Mouse (Mus musculus): ENCODE measurements around the gene Il15ra. TPM values are rescaled to one million over a fixed set of nuclear protein-coding genes. Genes with fewer than 3 reads are reported as not detected.

The Il15ra gene
- 1 to 10 TPM; 6.1 to 8.2 TPM for total RNA-seq (2021)
- long read RNA-seq, partial matches to known transcripts, result 0 of 5 reads
- long read RNA-seq, other reads (novel, unspliced or antisense), result 2 of 5 reads

DNA sequence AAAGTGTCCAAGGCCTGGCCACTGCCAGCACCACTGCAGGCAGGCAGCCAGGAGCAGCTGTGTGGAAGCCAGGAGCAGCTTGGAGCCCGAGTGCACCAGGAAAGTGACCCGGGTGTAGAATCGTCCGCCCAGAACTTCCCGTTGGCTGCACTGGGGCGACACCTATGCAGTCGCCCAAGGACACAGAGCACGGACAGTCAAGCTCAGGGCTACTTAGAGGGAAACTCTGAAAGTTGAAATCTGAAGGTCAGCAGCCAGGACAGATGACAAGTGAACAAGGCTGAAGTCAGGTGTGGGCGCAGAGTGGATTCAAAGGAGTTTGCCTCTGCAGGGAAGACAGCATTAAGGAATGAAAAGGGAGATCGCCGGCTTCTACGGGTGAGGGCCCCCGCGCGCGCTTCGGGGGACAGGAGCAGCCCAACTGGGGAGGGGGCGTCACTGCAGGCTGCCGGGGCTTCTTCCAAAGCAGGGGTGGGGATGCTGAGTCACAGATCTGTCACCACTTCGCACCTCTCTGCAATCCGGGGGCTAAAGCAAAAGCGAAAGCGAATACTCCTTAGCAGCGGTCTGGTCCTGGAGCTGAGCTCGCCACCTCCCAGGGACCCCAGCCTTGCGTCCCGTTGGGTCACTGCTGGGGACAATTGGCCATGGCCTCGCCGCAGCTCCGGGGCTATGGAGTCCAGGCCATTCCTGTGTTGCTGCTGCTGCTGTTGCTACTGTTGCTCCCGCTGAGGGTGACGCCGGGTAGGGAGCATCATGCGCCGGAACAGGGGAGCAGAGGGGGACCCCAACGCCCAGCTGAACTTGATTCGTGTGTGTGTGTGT lies at the start of gene Il15ra:
Gene Il15ra (plus strand): TSS at position 90 of the 825 bp plus-strand sequence.
- peak; percentile 45 to 57 for DNase-seq (ENCODE audit: low spot score in 2 of 2)

DNA sequence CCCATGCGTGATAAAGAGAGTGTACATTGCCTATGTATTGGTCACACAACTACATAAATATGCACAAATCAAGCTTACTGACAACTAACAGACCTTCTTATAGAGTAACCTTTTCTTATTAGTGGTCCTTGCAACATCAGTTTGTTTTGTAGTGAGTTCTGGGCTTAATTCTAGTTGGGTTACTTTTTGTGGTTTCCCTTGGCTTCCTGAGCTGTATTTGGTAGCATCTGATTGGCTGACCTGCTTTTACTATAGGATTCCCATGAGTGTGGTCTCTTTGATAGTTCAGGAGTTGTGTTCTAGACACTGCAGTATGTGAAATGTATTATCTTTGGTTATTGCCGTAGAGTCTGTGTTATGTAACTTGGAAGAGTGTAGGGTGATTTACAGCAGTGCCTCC lies 47.5 kb upstream of the Il15ra start:
- no peak for DNase-seq (ENCODE audit: low spot score in 2 of 2)

DNA sequence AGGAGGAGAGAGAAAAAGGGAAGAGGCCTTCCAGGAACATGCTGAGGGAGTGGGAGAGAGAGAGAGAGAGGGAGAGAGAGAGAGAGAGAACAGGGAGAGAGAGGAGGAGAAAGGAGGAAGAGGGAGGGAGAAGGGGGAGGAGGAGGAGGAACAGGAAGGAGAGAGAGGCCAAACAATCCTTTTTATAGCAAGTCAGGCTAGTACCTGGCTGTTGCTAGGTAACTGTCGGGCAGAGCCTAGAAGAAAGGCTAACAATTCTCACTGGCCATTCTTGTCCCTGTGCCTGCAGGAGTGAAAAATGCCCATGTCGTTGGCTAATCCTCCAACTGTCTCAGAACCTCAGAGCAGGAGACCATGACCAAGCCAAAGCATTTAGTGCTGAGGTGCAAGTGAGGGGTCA lies 45.8 kb upstream of the Il15ra start:
- DNase-seq (ENCODE audit: low spot score in 2 of 2), result no peak

DNA sequence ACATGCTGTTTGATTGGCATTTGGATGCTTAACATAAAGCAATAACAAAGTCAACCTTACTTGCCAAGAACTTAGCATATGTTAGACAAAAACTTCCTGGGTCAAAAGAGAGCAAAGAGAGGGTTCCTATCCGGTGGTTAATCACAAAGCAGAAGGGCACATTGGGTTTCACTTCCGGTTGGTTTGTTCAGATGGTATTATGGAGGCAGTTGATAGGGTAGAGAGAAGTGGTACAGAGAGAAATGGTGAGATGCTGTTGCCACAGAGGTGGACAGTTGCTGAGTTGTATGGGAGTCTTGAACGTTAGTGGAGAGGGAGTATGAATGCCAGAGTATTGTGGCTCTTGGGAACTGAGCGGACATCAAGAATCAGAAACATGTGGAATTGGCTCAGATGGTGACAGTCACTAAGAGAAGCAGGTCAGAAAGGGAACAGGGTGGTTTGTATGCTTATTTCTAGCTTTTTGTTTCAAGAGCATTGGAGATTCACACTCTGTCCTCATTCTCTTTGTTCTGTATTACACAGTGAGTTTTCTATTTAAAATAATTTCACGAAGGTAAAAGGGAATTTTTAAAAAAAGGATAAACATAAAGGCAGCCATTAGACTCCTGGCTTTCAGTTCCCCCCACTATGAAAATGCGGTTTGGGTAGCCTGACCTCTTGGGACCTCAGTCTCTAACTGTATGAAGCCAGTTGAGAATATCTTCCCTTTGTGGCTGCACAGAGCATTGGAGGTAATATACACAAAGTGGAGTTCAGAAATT lies 42.8 kb upstream of the Il15ra start:
- DNase-seq (ENCODE audit: low spot score in 2 of 2), result no peak

- DNase-seq (ENCODE audit: low spot score in 2 of 2), result no peak
These were observed 42.2 kb upstream of the Il15ra start for GRCm38 (mm10) chr2:11662907-11663230.

DNA sequence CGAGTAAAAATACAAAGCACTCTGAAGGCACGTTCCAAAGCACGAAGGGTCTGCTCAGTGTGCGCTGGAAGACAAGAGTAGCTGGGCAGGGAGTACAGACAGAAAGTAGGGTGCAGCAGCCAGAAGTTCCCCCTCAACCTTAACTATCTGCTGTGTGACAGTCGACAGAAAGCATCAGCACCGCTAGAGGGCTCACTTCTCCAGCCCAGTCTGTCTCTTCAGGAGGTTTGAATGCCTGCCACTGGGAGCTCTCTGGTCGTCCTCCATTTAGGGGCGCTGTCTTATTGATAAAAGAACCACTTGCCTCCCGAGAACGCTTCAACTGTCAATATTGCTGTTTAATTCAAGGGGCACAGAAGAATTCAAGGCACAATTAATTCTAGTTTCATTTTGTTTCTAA lies 41.1 kb upstream of the Il15ra start:
- DNase-seq (ENCODE audit: low spot score in 2 of 2), result peak; percentile 76 to 92

GRCm38 (mm10) chr2:11664367-11664766 lies 40.7 kb upstream of the Il15ra start:
- DNase-seq (ENCODE audit: low spot score in 2 of 2), result peak; percentile 2 to 6

GRCm38 (mm10) chr2:11664806-11665205 lies 40.3 kb upstream of the Il15ra start:
- DNase-seq (ENCODE audit: low spot score in 2 of 2), result no peak

- DNase-seq (ENCODE audit: low spot score in 2 of 2), result no peak
These were observed 39.8 kb upstream of the Il15ra start for GRCm38 (mm10) chr2:11665326-11665725.

DNA sequence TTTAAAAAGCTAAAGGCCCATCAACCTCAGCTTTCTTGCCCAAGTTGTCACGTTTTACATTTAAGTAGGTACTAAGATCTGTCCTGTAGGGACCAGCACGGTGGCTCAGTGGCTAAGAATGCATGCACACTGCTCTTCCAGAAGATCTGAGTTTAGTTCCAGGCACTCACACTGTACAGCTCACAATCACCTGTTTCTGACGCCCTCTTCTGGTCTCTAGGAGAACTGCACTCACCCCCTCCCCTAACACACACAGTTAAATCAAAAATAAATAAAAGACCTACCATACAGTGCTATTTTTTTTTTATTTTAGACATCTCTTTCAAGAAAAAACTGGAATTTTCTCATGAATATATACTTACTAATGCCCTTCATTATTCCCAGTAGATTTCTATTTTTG lies 32.9 kb upstream of the Il15ra start:
- DNase-seq (ENCODE audit: low spot score in 2 of 2), result no peak

GRCm38 (mm10) chr2:11679626-11680025 lies 25.5 kb upstream of the Il15ra start:
- no peak for DNase-seq (ENCODE audit: low spot score in 2 of 2)

GRCm38 (mm10) chr2:11682712-11683111 lies 22.4 kb upstream of the Il15ra start:
- DNase-seq (ENCODE audit: low spot score in 2 of 2), result no peak

DNA sequence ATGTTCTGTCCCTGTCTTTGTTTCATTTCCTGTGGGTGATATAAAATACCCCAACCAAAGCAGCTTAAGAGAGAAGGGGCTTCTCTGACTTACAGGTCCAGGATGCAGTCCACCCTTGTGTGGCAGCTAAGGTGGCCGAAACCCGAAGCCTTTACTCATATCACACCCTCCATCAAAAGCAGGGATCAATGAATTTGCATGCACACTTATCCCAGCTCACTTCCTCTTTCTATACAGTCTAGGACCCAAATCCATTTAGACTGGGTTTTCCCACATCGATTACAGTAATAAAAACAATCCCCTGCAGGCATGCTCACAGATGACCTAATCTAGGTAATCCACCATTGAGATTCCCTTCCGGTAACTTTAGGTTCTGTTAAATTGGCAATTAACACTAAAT lies 18.6 kb upstream of the Il15ra start:
- DNase-seq (ENCODE audit: low spot score in 2 of 2), result no peak

- peak in 1 of 2 experiments; percentile 29 for DNase-seq (ENCODE audit: low spot score in 2 of 2)
These were observed 17.7 kb upstream of the Il15ra start for GRCm38 (mm10) chr2:11687436-11687835.

- DNase-seq (ENCODE audit: low spot score in 2 of 2), result no peak
These were observed 14.7 kb upstream of the Il15ra start for GRCm38 (mm10) chr2:11690201-11690890.

DNA sequence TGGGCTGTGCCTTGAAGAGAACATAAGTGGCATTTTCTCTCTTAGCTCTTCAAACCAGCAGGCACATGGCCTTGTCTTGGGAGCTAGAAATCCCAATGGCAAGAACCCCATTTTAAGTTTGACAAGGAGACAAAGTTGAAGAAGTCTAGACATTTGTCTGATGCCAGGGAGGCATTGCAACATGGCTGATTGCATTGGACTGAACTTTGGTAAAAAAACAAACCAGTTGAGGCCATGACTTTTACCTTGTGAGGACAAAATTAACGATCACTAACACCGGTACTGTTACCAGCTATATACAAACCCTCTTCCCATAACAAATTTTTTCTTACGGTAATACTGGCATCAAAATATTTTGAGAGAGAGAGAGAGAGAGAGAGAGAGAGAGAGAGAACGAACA lies 11.7 kb upstream of the Il15ra start:
- DNase-seq (ENCODE audit: low spot score in 2 of 2), result no peak

DNA sequence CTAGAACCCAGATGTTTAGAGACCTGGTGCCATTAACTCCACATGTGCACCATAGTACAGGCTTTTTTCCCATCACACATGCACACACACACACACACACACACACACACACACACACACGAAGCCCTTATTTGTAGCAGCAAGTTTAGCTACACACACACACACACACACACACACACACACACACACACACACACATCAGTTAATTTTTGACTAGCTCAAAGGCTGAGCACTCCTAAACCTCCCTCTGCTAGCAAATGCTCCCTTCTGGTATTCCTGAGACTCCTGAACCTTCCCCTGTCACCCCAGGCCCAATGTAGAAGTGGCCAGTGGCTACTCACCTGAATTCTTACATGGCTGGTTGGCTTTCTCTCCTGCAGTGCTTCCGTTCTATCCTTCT lies 11.0 kb upstream of the Il15ra start:
- no peak for DNase-seq (ENCODE audit: low spot score in 2 of 2)

DNA sequence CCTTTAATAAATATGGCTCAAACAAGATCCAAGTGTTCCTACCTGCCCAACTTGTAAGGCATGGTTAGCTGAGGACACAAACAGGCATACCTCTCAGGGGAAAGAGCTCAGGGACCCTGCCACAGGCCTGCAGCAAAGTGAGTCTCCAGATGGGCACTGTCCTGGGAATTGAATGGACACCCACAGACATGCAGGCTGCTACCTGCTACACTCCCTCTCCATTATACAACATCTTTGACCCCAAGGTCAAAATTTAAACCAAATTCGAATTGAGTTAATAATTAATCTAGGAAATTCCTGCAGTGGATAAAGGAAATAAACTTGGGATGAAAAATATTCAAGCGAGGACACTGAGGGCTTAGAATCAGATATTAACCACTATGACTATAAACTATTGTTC lies 9.2 kb upstream of the Il15ra start:
- no peak for DNase-seq (ENCODE audit: low spot score in 2 of 2)

GRCm38 (mm10) chr2:11698994-11699393 lies 6.1 kb upstream of the Il15ra start:
- DNase-seq (ENCODE audit: low spot score in 2 of 2), result no peak

DNA sequence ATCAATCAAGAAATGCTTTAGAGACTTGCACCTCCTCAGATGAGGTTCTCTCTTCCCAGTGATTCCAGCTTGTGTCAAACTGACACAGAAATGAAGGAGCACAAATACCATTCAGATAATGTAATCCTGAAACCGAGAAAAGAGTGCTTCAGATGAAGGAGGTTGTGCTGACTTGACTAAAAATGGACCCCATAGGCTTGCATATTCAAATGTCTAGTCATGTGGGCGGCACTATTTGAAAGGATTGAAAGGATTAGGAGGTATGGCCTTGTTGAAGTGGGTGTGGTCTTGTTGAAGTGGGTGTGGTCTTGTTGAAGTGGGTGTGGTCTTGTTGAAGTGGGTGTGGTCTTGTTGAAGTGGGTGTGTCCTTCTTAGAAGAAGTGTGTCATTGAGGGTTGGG lies 5.2 kb upstream of the Il15ra start:
- DNase-seq (ENCODE audit: low spot score in 2 of 2), result no peak

DNA sequence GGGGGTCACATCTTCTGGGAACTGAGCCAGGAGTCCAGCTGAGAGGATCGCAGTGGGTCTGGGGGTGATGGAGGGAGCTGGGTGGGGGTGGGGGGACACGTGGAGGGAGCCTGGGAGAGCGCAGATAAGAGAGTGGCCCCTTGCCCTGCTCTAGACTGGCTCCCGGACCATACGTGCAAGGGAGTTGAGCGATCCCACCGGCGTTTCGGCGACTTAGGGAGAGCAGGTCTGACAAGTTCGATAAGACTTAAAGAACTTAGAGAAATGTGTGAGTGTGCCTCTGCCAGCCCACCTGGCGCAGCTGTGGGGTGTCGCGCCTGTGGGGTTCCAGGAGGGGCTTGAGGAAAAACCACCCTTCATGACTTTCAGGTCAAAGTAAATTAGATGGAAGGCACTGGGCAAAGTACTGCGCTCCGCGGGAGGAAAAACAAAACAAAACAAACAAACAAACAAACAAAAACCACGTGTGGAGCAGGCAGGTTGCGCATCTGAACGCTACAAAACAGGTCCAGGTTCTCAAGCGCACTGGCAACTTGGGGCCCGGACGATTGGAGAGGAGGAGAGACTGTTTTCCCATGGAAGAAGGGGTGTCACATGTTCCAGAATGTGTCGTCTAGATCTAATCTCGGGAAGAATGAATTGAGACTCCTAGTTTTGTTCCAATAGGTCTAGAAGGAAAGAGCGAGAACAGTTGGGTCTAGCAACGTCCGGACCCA lies 1.1 kb downstream of the Il15ra start:
- DNase-seq (ENCODE audit: low spot score in 2 of 2), result no peak
